Mouse (Mus musculus): ENCODE measurements around the gene Fam24b.

Gene Fam24b

DNA sequence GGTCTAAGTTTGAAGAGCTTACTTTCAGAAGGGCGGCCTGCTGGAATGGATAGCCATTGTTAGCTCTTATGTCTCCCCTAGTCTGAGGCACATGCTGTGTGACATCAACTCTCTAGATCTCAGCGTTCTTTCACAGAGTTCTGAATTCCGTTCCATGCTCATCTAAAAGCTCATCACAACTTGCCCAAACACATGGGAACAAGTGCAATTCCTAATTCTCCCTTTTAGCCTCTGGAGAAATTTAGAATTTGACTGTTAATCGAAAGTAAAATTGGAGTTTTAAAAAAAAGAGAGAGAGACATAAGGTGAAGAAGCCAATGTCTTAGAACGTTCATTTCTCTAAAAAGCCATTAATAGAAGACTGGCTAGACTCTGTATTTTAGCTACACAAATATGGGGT, at the start of gene Fam24b:
Gene Fam24b, minus strand, starts transcription at position 101 of the 400 bp plus-strand sequence.
- DNase-seq = no peak

- DNase-seq = no peak
Observed at GRCm38 (mm10) chr7:131371880-131372651, 42.8 kb upstream of the Fam24b start.

GRCm38 (mm10) chr7:131371470-131371860, 42.1 kb upstream of the Fam24b start:
- DNase-seq = no peak

DNA sequence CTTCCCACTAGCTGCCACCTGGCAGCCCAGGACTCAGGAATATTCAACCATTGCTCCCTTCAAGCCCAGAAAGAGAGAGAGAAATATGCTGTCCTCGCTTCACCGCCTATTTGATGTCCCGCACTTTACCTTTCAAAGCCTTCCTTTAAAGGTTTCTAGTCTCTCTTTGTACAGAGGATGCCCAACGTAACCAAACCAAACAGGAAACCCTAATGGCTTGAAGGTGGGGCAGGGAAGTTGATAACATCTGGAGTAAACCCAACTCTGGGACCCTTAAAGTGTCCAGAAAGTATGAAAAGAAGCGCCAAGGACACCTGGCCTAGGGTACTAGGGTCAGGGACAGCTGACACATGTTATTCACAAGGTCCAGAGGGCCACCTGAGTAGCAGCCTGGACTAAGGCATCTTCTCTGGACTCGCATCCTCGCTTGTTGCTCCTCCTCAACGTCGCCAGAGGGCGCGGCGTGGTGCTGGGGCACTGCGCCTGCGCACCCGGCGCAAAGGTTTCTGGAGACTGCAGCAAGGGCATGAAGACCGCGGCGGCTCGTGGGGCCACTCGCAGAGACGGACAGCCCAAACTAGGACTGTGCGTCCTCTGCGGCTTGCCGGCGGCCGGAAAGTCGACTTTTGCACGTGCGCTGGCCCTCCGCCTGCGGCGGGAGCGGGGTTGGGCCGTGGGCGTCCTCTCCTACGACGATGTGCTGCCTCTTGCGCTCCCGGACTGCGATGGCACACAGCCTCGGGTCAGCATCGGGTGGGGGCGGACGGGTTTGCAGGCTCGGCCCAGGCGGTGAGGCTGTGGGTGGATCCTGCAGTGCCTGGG, 41.5 kb upstream of the Fam24b start, which contains the start of gene Pstk:
Gene Pstk, plus strand, starts transcription at position 494 of the 822 bp plus-strand sequence.
- DNase-seq = peak; percentile 82 to 85

DNA sequence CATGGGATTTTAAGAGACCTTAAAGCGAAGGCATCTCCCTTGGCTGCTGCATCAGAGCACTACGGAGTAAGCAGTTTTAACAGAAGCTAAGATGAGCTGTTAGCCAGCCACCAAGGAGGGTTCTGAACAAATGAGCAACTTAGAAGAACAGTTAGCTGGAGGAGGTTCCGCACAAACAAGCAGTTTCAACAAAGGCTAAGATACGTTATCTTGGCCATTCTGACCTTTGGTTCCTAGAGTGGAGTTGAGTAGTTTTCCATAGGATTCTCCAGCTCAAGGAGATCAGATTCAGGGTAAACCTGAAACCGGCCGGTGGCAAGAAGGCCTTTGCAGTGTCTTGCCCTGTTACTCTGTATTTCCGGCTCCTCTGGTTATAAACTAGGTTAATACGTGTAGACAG, 34.8 kb upstream of the Fam24b start:
- no peak for DNase-seq

DNA sequence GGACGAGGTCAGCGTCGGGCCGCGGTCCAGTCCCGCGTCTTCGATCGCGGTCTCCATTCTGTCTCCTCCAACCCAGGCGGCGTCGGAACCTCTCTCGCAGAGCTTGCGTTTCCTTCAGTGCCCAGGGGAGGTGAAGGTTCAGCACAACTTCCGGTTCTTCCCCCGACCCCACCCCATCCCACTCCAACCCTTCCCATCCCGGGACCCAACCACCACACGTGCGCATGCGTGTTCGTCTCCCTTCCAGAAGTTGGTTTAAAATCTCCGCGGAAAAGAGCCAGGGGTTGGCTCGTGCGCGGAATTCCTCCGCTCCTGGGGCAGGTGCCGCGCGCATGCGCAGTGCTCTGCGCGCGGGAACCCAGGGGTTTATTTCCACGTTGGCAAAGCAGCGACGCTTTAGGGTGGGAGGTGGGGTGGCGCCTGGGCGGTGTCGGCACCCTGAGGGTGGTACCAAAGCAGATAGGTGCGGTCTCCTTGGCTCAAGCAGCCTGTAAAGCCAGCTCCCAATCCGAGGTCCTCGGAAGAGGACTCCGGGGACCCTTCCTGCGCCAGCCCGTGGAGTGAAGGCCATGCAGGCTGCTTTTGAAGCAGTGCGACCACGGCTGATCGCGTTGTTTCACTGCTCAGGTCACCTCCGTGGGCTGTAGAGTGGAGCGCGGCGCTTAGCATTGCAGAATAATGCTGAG, 33.4 kb upstream of the Fam24b start, which contains the start of gene 2310057M21Rik:
Gene 2310057M21Rik, minus strand, starts transcription at position 145 of the 686 bp plus-strand sequence.
- peak; percentile 87 for DNase-seq

DNA sequence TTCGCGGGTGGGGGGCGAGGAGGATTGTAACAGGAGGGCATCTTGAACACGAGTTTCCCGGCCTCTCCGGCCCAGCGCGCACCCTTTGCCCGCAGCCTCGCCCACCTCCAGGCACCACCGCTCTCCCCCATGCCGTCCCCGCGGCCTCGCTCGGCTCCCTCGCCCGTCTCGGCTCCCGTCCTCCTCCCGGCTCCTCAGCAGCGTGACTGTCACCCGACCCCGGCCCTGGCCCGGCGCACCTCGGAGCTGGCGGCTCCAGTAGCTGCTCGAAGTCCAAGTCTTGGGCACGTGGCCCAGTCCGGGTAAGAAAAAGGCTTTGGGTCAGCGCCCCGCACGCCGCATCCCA, 32.9 kb upstream of the Fam24b start:
- no peak for DNase-seq

DNA sequence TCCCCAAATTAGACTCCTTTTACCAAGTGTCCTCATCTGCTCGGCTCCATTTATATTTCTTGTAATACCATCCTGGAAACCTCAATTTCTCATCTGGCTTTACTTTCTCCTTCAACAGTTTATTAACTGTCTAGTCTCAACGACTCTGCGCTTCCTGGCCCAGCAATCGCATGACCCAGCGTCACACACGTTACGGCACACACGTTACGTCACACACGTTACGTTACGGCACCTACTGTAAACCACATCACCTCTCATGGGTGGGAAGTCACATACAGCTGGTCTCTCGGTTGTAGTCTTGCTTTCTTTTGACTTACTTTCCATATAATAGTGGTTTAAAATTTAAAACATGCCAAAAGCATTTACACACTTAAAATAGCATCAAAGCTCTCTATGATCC, 26.8 kb upstream of the Fam24b start:
- DNase-seq = no peak

GRCm38 (mm10) chr7:131345856-131346541, 16.7 kb upstream of the Fam24b start:
- no peak for DNase-seq

DNA sequence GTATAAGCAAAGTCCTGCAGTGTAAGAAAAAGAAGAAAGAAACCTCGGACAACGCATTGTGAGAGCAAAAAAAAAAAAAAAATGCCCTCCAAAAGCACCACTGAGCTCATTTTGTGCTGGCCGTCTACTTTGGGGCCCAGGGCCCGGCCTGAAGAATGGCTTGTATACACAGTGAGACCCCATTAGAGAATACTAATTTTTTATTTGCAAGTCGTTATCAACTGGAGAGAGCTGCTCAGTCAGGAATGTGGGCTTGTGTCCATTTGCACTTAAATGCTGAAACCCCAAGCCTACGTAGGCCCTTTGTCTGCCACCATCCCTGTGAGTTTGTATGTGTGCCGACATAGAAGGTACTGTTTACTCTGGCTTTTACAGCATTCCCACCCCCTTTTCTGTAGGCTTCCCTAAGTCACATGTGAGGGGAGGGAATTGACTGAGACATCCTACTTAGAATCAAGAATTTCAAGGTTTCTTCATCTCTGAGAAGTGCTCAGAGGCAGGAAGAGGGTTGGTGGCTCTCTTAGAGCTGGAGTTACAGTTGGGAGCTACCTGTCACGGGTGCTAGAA, 8.3 kb upstream of the Fam24b start:
- no peak for DNase-seq

- DNase-seq = no peak
Observed at GRCm38 (mm10) chr7:131333564-131333963, 4.2 kb upstream of the Fam24b start, which contains the start of gene Fam24a. TSS of gene Fam24a (plus strand) at chr7:131333864.

GRCm38 (mm10) chr7:131331688-131332087, 2.4 kb upstream of the Fam24b start:
- DNase-seq = no peak

- no peak for DNase-seq
Observed at GRCm38 (mm10) chr7:131327054-131327453, 2.3 kb downstream of the Fam24b start.

- DNase-seq = no peak
Observed at GRCm38 (mm10) chr7:131322192-131322591, 7.1 kb downstream of the Fam24b start, which contains the start of gene Cuzd1. TSS of gene Cuzd1 (minus strand) at chr7:131322292.

DNA sequence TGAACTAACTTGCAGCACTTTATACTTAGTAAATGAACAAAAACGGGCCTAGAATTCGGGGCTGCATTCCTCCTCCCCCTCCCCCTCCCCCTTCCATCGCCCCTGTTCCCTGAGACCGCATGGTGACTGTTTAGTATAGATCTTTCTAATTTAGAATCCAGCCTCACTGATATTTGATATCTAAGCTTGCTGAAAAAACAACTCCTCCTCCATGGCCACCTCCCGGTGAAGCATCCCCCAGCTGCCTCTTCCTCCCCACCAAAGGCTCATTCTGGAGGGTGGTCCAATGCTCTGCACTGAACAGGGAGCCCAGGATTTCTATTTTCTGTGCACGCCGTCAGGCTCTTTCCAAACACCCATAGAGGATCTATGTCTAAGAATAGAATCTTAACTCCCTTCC, 11.0 kb downstream of the Fam24b start:
- no peak for DNase-seq

GRCm38 (mm10) chr7:131317587-131317986, 11.7 kb downstream of the Fam24b start:
- DNase-seq = no peak

- no peak for DNase-seq
Observed at GRCm38 (mm10) chr7:131314493-131314892, 14.8 kb downstream of the Fam24b start.

- no peak for DNase-seq
Observed at GRCm38 (mm10) chr7:131306733-131307132, 22.6 kb downstream of the Fam24b start.

DNA sequence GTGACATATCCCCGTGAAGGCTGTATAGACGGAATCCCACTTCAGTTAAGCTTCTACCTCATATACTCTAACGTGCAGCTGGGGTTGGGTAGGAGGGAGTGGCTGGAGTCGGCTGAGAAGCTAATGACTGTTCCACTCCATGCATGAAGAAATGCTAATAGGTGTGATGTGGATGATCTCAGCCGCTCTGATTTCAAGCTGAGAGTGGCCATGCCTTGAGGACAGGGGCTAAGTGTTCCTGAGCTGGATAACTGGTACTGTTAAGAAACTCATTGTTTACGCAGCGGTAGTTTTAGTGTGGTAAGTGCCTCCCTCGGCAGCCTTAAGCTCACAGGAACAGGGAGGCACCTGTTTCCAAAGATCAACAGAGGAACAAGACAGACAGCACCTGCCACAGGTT, 26.0 kb downstream of the Fam24b start:
- no peak for DNase-seq

DNA sequence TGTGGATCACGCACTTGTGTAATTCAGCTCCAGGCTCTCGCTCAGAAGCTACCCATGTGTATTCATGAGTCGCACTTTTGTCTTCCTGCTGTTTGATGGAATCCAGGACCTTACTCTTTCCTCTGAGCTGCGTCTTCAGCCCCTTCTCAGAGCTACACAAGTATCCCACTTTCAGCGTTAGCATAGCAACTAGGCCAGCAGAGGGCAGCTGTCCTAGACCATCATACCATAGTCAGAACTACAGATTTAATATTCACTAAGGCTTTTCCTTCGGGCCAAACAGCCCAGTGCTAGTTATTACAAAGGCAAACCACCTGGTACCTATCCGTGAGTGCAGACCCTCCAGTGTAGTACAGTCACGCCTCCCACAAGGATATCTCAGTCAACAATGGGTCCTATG, 32.2 kb downstream of the Fam24b start:
- DNase-seq = no peak
